10 mouse cellular contexts compared by ENCODE assay signal in genomic region chr6:115880751-115881150, GRCm38 (mm10). TPM values are rescaled to one million over a fixed set of nuclear protein-coding genes. Genes with fewer than 3 reads are reported as not detected.
DNase-seq lines count a peak whose midpoint lies in the region.
"Had no signal": no experiment of that assay in that cellular context is flagged by ENCODE, and none has a peak within 500 bp of the region (broad histone marks: within the 10 kb centered on the region; RNA-seq: fewer than 3 reads in every experiment).

No protein-coding gene starts in this region.

- peak; percentile 55 to 80 for DNase-seq in adrenal gland, adult (ENCODE audit: inconsistent age in 2 of 2, low spot score in 1 of 2)
- no peak for DNase-seq in adrenal gland, postnatal 4 days (ENCODE audit: low spot score in 2 of 2)
- DNase-seq in ovary, adult 18-20 months (ENCODE audit: low spot score) = peak; percentile 16
- no peak for DNase-seq in ovary, postnatal 14 days (ENCODE audit: low spot score)
- peak; percentile 64 for DNase-seq in kidney, postnatal 14 days
- no peak for DNase-seq in yolk sac, embryonic 10.5 days (ENCODE audit: low spot score)
- DNase-seq in right cerebral cortex, adult 18-20 months = no peak
- no peak for DNase-seq in spleen, adult 12 weeks (ENCODE audit: low spot score)
- DNase-seq: cerebellum, adult 11-12 months; thymus, adult 18-20 months had no signal

RNA-seq across cellular contexts. Expression of gene Ift122, which starts 27.5 kb away (rescaled TPM):
- 10 to 100 TPM; 23.5 to 25.6 TPM for total RNA-seq in adrenal gland, postnatal 4 days (2021)

RNA-seq across cellular contexts. Expression of gene Mbd4, which starts 27.6 kb away (rescaled TPM):
- 1 to 10 TPM; 7.5 to 8.1 TPM for total RNA-seq in adrenal gland, postnatal 4 days (2021)

RNA-seq across cellular contexts. Expression of gene Efcab12, which starts 42.5 kb away (rescaled TPM):
- total RNA-seq in adrenal gland, postnatal 4 days (2021) = 1 to 10 TPM in 1 of 2 experiments, under 1 TPM in 1; 0.96 to 1.9 TPM

RNA-seq across cellular contexts. Expression of gene Rho, which starts 50.8 kb away (rescaled TPM):
- 1 to 10 TPM in 1 of 2 experiments, under 1 TPM in 1; 0.70 to 1.1 TPM for total RNA-seq in adrenal gland, postnatal 4 days (2021)

Comparison
In these comparisons a context has a peak if more than half of its experiments do, and no peak if none do; other contexts are left out.
1. DNase-seq: peak in adrenal gland, adult (2 of 2), ovary, adult 18-20 months (single experiment) and kidney, postnatal 14 days (single experiment); none in adrenal gland, postnatal 4 days (0 of 2), ovary, postnatal 14 days (single experiment), yolk sac, embryonic 10.5 days (single experiment), right cerebral cortex, adult 18-20 months (single experiment) and spleen, adult 12 weeks (single experiment).